ENCODE assay signal across 16 mouse cellular contexts in the genomic region with DNA sequence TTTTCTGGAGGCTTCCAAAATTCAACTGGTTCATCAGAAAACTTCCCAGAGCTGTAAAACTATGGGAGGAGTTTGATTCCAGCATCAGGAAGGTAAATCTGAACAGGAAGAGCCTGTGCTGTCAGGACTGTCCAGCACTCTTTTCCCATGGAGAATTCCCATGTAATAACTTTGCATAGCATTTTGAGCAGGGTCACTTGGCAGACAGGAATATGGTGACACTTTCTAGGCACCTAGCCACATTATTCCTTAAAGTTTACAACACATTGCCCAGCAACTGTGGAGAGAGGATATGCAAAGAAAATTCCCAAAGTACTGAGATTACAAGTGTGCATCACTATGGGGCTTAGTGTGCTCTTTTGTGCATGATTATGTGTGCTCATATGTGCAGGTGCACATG. TPM values are rescaled to one million over a fixed set of nuclear protein-coding genes. Genes with fewer than 3 reads are reported as not detected.
DNase-seq lines count a peak whose midpoint lies in the region; ATAC-seq lines count a peak whose summit lies in the region.
"Had no signal": no experiment of that assay in that cellular context is flagged by ENCODE, and none has a peak within 500 bp of the region (broad histone marks: within the 10 kb centered on the region; RNA-seq: fewer than 3 reads in every experiment).

No protein-coding gene starts in this region.

- peak; percentile 84 for ATAC-seq in lung, embryonic 16.5 days (ENCODE audit: low read depth)
- ATAC-seq in heart, embryonic 12.5 days (ENCODE audit: insufficient number of reproducible peaks, low FRiP score) = no peak
- ATAC-seq in intestine, embryonic 16.5 days = no peak
- ATAC-seq: intestine, postnatal 0 days; liver, embryonic 12.5 days had no signal

- H3K36me3 ChIP-seq in lung, embryonic 16.5 days (ENCODE audit: control insufficient read depth, insufficient read depth, low read length) = no peaks in the 10 kb centered on the region
- H3K36me3 ChIP-seq in heart, embryonic 12.5 days = no peaks in the 10 kb centered on the region
- H3K36me3 ChIP-seq in intestine, embryonic 16.5 days (ENCODE audit: control insufficient read depth, insufficient read depth, low read length) = no peaks in the 10 kb centered on the region
- H3K36me3 ChIP-seq: embryonic facial prominence, embryonic 13.5 days; forebrain, embryonic 12.5 days; G1E; liver, embryonic 12.5 days had no signal

- no peak overlapping the region for H3K4me2 ChIP-seq in lung, embryonic 16.5 days (ENCODE audit: low read depth, low read length)
- H3K4me2 ChIP-seq in heart, embryonic 12.5 days = no peak overlapping the region
- no peak overlapping the region for H3K4me2 ChIP-seq in intestine, embryonic 16.5 days (ENCODE audit: low read depth, low read length)
- H3K4me2 ChIP-seq: embryonic facial prominence, embryonic 13.5 days; forebrain, embryonic 12.5 days; liver, embryonic 12.5 days had no signal

- no peak overlapping the region for H3K4me3 ChIP-seq in lung, embryonic 16.5 days (ENCODE audit: low read length)
- no peak overlapping the region for H3K4me3 ChIP-seq in heart, embryonic 12.5 days
- H3K4me3 ChIP-seq in intestine, embryonic 16.5 days (ENCODE audit: low read length) = no peak overlapping the region
- H3K4me3 ChIP-seq: embryonic facial prominence, embryonic 13.5 days; forebrain, embryonic 12.5 days; liver, embryonic 12.5 days; megakaryocyte, embryonic 14.5 days had no signal

- H3K27ac ChIP-seq in lung, embryonic 16.5 days (ENCODE audit: low read length) = peak overlapping the region; percentile 18
- peak overlapping the region; percentile 88 for H3K27ac ChIP-seq in heart, embryonic 12.5 days (ENCODE audit: poor library complexity, severe bottlenecking)
- no peak overlapping the region for H3K27ac ChIP-seq in intestine, embryonic 16.5 days (ENCODE audit: low read length)
- H3K27ac ChIP-seq: embryonic facial prominence, embryonic 13.5 days; forebrain, embryonic 12.5 days; liver, embryonic 12.5 days had no signal

- no peaks in the 10 kb centered on the region for H3K27me3 ChIP-seq in lung, embryonic 16.5 days (ENCODE audit: control insufficient read depth, insufficient read depth, low read depth, low read length)
- H3K27me3 ChIP-seq in heart, embryonic 12.5 days (replicated peaks) = no peaks in the 10 kb centered on the region
- no peaks in the 10 kb centered on the region for H3K27me3 ChIP-seq in intestine, embryonic 16.5 days (replicated peaks; ENCODE audit: control insufficient read depth, insufficient read depth, low read length)
- H3K27me3 ChIP-seq: embryonic facial prominence, embryonic 13.5 days; forebrain, embryonic 12.5 days; liver, embryonic 12.5 days; megakaryocyte, embryonic 14.5 days had no signal

- intact Hi-C loops in heart, postnatal 25 days (cut with DNase I) = loop anchor here (5.0 kb wide), 1 partner anchor 42 kb away; no protein-coding TSS in a partner anchor

- peak; percentile 76 for DNase-seq in heart, adult 11 months
- no peak for DNase-seq in heart, postnatal 25 days (ENCODE audit: low spot score)
- DNase-seq in lung, postnatal 4 days = no peak
- peak; percentile 17 for DNase-seq in lung, postnatal 36 days
- no peak for DNase-seq in adrenal gland, adult 8-10 months
- DNase-seq: adrenal gland, postnatal 36 days; layer of hippocampus, adult 9-11 months had no signal

- H3K9ac ChIP-seq in lung, embryonic 16.5 days (ENCODE audit: low read length) = no peak overlapping the region
- H3K9ac ChIP-seq in heart, embryonic 12.5 days = no peak overlapping the region
- no peak overlapping the region for H3K9ac ChIP-seq in intestine, embryonic 16.5 days (ENCODE audit: low read depth, low read length)
- H3K9ac ChIP-seq: embryonic facial prominence, embryonic 13.5 days; forebrain, embryonic 12.5 days; liver, embryonic 12.5 days had no signal

- H3K4me1 ChIP-seq in lung, embryonic 16.5 days (replicated peaks; ENCODE audit: control insufficient read depth, insufficient read depth, low read length) = no peaks in the 10 kb centered on the region; the same call in 1 of the 2 replicates
- peaks cover 17% of the 10 kb centered on the region for H3K4me1 ChIP-seq in heart, embryonic 12.5 days (replicated peaks)
- no peaks in the 10 kb centered on the region for H3K4me1 ChIP-seq in intestine, embryonic 16.5 days (ENCODE audit: control insufficient read depth, insufficient read depth, low read length)
- H3K4me1 ChIP-seq: embryonic facial prominence, embryonic 13.5 days; forebrain, embryonic 12.5 days; megakaryocyte, embryonic 14.5 days had no signal

- no peaks in the 10 kb centered on the region for H3K9me3 ChIP-seq in lung, embryonic 16.5 days (ENCODE audit: control insufficient read depth, low read length)
- no peaks in the 10 kb centered on the region for H3K9me3 ChIP-seq in heart, embryonic 12.5 days (replicated peaks)
- H3K9me3 ChIP-seq in intestine, embryonic 16.5 days (ENCODE audit: control insufficient read depth, low read length) = no peaks in the 10 kb centered on the region
- H3K9me3 ChIP-seq: embryonic facial prominence, embryonic 13.5 days; forebrain, embryonic 12.5 days; G1E; liver, embryonic 12.5 days had no signal

RNA-seq across cellular contexts. Expression of a gene that starts 46.7 kb away (rescaled TPM):
- total RNA-seq in heart, postnatal 25 days (2021) = 10 to 100 TPM; 18.9 to 21.0 TPM
- polyA plus RNA-seq in lung, embryonic 16.5 days (2015; fragmentation: Nextera tagmentation; extraction: Ambion mirVana) = 4.6 and 5.3 TPM in 2 replicates
- 11.6 and 12.3 TPM in 2 replicates for polyA plus RNA-seq in heart, embryonic 12.5 days (2016; fragmentation: Nextera tagmentation; extraction: Ambion mirVana)
- 0.45 and 0.75 TPM in 2 replicates for polyA plus RNA-seq in intestine, embryonic 16.5 days (2015; fragmentation: Nextera tagmentation; extraction: Ambion mirVana)
- 10 to 100 TPM in 1 of 4 experiments, 1 to 10 TPM in 3; 7.1 to 10.7 (median 8.1) TPM for total RNA-seq in adrenal gland, adult 8-10 months (2022)
- polyA plus RNA-seq: G1E had no signal

Comparison
In these comparisons a context has a peak if more than half of its experiments do, and no peak if none do; other contexts are left out.
1. DNase-seq: peak in heart, adult 11 months (single experiment) and lung, postnatal 36 days (single experiment); none in heart, postnatal 25 days (single experiment), lung, postnatal 4 days (0 of 2) and adrenal gland, adult 8-10 months (single experiment).